Mouse (Mus musculus) urinary bladder, postnatal 4 days (tissue): ENCODE results near the gene Olfr129.

ENCODE experiments used
- DNase-seq, 2 experiments: peaks; one replicate each; pipeline ENCODE4 v3.0.0; 2021 to 2022; ENCODE audit warnings: low spot score in 2 of 2

Gene Olfr129

DNA sequence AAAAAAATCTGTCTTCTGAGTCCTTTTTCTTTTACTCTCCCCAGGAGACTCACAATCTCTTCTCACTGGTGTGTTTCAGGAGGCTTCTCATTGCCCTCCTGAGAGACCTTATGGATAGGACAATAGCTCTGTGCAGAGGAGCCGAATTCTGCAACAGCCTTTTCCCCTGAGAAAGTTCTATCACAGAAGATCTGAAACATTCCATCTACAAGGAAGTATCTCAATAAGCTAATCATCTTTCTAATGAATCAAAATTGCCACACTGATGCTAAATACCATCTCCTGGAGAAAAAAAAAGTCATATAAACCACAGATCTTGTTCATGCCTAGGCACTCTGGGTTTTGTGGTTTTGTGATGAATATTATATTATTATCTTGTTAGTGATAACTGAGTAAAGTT lies at the start of gene Olfr129:
Gene Olfr129 (minus strand): TSS at position 101 of the 400 bp plus-strand sequence.
- DNase-seq: no peak

DNA sequence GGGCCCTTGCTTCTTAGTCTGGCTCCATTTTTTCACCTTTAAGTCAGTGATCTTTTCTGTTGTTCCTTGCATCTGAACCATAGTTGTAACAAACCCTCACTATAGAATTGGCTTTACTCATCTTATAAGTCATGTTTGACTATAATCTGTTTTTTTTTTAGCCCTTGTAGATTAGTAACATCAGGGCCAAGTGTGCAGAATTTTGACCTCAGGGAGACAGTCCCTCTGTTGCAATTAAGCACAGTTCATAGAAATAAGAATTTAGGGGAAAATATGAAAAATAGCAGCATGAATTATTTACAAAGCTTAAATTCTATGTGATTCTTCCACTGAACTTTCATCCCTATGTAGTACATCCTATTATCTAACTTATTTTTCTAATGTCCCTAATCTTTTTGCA lies 28.7 kb upstream of the Olfr129 start, which contains the start of gene Olfr131:
Gene Olfr131 (minus strand): TSS at position 101 of the 400 bp plus-strand sequence.
- DNase-seq: no peak

GRCm38 (mm10) chr17:38082364-38082763 lies 22.5 kb upstream of the Olfr129 start:
- no peak for DNase-seq

- DNase-seq: no peak
Observed at GRCm38 (mm10) chr17:38063621-38064020, 3.7 kb upstream of the Olfr129 start, which contains the start of gene Olfr130. Gene Olfr130 (plus strand): TSS chr17:38063921.

GRCm38 (mm10) chr17:38026297-38026696 lies 33.6 kb downstream of the Olfr129 start:
- no peak for DNase-seq

DNA sequence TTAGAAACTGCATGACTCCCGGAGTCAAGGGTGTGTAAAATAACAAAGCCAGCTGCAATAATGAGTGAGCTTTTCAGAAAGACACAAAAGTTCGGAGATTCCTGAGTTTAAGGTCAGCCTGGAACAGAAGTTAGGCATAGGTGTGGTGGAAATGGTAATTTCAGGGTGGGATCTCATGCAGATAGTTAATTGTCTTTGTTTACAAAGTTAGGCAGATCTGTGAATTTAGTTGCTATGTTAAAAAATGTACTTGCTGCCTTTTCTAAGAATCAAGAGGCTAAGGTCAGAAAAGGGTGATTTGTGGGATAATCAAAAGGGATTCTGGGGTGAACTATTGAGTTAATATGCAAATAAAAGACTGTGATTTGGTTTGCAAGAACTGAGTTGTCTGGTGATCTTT lies 43.5 kb downstream of the Olfr129 start:
- DNase-seq: no peak

GRCm38 (mm10) chr17:38004996-38005395 lies 54.9 kb downstream of the Olfr129 start:
- no peak for DNase-seq
